Mouse (Mus musculus): ENCODE results near the gene Rrp8.

Rrp8 gene

GRCm38 (mm10) chr7:105708733-105709132 lies 28.5 kb downstream of the Rrp8 start:
- in situ Hi-C loops (cut with MboI; ENCODE audit: low sequenced_read_pairs) = no loop called here

GRCm38 (mm10) chr7:105703816-105704215 lies 33.4 kb downstream of the Rrp8 start:
- in situ Hi-C loops (cut with MboI; ENCODE audit: low sequenced_read_pairs) = no loop called here

GRCm38 (mm10) chr7:105703184-105703583 lies 34.0 kb downstream of the Rrp8 start:
- in situ Hi-C loops (cut with MboI; ENCODE audit: low sequenced_read_pairs) = no loop called here

GRCm38 (mm10) chr7:105690875-105691274 lies 46.3 kb downstream of the Rrp8 start:
- in situ Hi-C loops (cut with MboI; ENCODE audit: low sequenced_read_pairs) = no loop called here

DNA sequence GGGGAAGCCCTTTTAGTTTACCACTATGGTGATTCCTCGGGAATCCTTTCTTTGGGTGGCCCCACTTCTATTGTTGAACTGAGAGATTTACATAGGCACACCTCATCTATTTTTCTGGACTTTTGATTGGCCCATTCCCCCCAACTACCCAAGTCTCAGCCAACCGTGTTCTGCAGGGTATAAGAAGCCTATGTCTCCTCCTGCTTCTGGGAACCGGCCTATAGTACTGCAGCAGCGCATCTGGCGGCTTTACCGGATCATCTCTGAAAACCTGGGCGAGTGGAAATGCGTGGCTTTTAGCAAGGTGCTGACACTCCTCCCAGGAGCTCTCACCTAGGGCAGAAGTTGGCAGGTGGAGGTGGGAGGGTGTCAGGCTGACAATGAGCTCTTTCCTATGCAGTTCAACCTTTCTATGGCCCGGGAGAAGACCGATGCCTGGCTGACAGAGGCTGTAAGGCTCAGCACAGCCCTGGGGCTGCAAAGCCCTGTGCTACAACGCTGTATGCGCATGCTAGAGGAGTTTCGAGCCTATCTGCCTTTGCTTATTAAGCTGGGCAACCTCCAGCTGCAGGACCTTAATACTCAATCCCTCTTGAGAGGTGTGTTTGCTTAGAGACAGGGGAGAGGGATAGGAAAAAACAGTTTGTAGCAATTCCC lies 51.5 kb downstream of the Rrp8 start:
- in situ Hi-C loops (cut with MboI; ENCODE audit: low sequenced_read_pairs) = no loop called here
